ENCODE assay signal across 22 mouse cellular contexts in genomic region chr5:102494827-102495226, GRCm38 (mm10). TPM values are rescaled to one million over a fixed set of nuclear protein-coding genes. Genes with fewer than 3 reads are reported as not detected.
A peak's percentile ranks its signal among the peaks of the same experiment; 100 is the strongest.
DNase-seq lines count a peak whose midpoint lies in the region; ATAC-seq and TF ChIP-seq lines count a peak whose summit lies in the region.
"Had no signal": no experiment of that assay in that cellular context is flagged by ENCODE, and none has a peak within 500 bp of the region (broad histone marks: within the 10 kb centered on the region; RNA-seq: fewer than 3 reads in every experiment).

No protein-coding gene starts in this region.

- peaks cover 4% of the 10 kb centered on the region; the same call in 1 of the 2 replicates for H3K4me1 ChIP-seq in hindbrain, embryonic 12.5 days
- no peaks in the 10 kb centered on the region for H3K4me1 ChIP-seq in hindbrain, postnatal 0 days (ENCODE audit: insufficient read depth, low read length)
- peaks cover 10% of the 10 kb centered on the region; the same call in 1 of the 2 replicates for H3K4me1 ChIP-seq in midbrain, embryonic 15.5 days
- H3K4me1 ChIP-seq in midbrain, embryonic 13.5 days (replicated peaks) = peaks cover 9% of the 10 kb centered on the region
- H3K4me1 ChIP-seq: heart, embryonic 15.5 days had no signal

- H3K27me3 ChIP-seq in hindbrain, embryonic 12.5 days = no peaks in the 10 kb centered on the region
- no peaks in the 10 kb centered on the region for H3K27me3 ChIP-seq in hindbrain, postnatal 0 days (ENCODE audit: insufficient read depth, low read length)
- H3K27me3 ChIP-seq in midbrain, embryonic 15.5 days (replicated peaks) = no peaks in the 10 kb centered on the region
- no peaks in the 10 kb centered on the region for H3K27me3 ChIP-seq in midbrain, embryonic 13.5 days
- H3K27me3 ChIP-seq: embryonic facial prominence, embryonic 15.5 days; heart, embryonic 15.5 days had no signal

- H3K27ac ChIP-seq in hindbrain, embryonic 12.5 days = no peak overlapping the region
- no peak overlapping the region for H3K27ac ChIP-seq in hindbrain, postnatal 0 days
- 0 out of 2 replicates have a peak overlapping the region, but pooled peaks have one; percentile 34 for H3K27ac ChIP-seq in midbrain, embryonic 15.5 days
- no peak overlapping the region for H3K27ac ChIP-seq in midbrain, embryonic 13.5 days
- H3K27ac ChIP-seq: embryonic facial prominence, embryonic 15.5 days; forebrain, embryonic 10.5 days; heart, embryonic 15.5 days had no signal

- no peak for TF ChIP-seq CTCF in hindbrain, postnatal 0 days (IDR thresholded peaks at IDR 0.05; ENCODE audit: low read depth)

- 56% methylated on average over 6 of the region's 6 CpGs for WGBS in hindbrain, embryonic 12.5 days
- 43% methylated on average over 6 of the region's 6 CpGs for WGBS in hindbrain, postnatal 0 days
- 33% methylated on average over 6 of the region's 6 CpGs for WGBS in midbrain, embryonic 15.5 days
- 45% methylated on average over 6 of the region's 6 CpGs for WGBS in midbrain, embryonic 13.5 days

- DNase-seq in hindbrain, postnatal 0 days (ENCODE audit: low spot score) = no peak
- no peak for DNase-seq in gastrocnemius, adult 18-20 months (ENCODE audit: low spot score)
- no peak for DNase-seq in layer of hippocampus, adult 9-11 months
- DNase-seq: adrenal gland, adult 8-10 months; adrenal gland, postnatal 36 days; cerebellum, adult 11 months; cerebellum, adult 8-10 months; cerebellum, postnatal 14 days; embryo, embryonic 11 days; gastrocnemius, postnatal 36 days; heart, adult 18-20 months; heart, postnatal 14 days had no signal

- H3K4me3 ChIP-seq in hindbrain, embryonic 12.5 days = no peak overlapping the region
- H3K4me3 ChIP-seq in hindbrain, postnatal 0 days (ENCODE audit: low read length) = no peak overlapping the region
- H3K4me3 ChIP-seq in midbrain, embryonic 15.5 days = no peak overlapping the region
- no peak overlapping the region for H3K4me3 ChIP-seq in midbrain, embryonic 13.5 days (replicated peaks)
- H3K4me3 ChIP-seq: embryonic facial prominence, embryonic 15.5 days; erythroblast, embryonic 14.5 days; forebrain, embryonic 10.5 days; heart, embryonic 15.5 days had no signal

- no peak for ATAC-seq in hindbrain, embryonic 12.5 days (ENCODE audit: low FRiP score)
- ATAC-seq in hindbrain, postnatal 0 days = no peak
- ATAC-seq in midbrain, embryonic 15.5 days (replicated peaks) = no peak
- ATAC-seq in midbrain, embryonic 13.5 days = no peak
- peak; percentile 30; the same call in 1 of the 2 replicates for ATAC-seq in megakaryocyte, adult 5-6 weeks (ENCODE audit: poor library complexity, severe bottlenecking)
- ATAC-seq: forebrain, embryonic 14.5 days had no signal

- H3K4me2 ChIP-seq in hindbrain, embryonic 12.5 days (replicated peaks) = no peak overlapping the region
- H3K4me2 ChIP-seq in hindbrain, postnatal 0 days (ENCODE audit: low read depth, low read length) = no peak overlapping the region
- no peak overlapping the region for H3K4me2 ChIP-seq in midbrain, embryonic 15.5 days
- no peak overlapping the region for H3K4me2 ChIP-seq in midbrain, embryonic 13.5 days (replicated peaks)
- H3K4me2 ChIP-seq: embryonic facial prominence, embryonic 15.5 days; heart, embryonic 11.5 days; heart, embryonic 15.5 days had no signal

- H3K9me3 ChIP-seq in hindbrain, embryonic 12.5 days (replicated peaks) = no peaks in the 10 kb centered on the region
- H3K9me3 ChIP-seq in hindbrain, postnatal 0 days (ENCODE audit: low read length) = no peaks in the 10 kb centered on the region
- no peaks in the 10 kb centered on the region for H3K9me3 ChIP-seq in midbrain, embryonic 15.5 days
- H3K9me3 ChIP-seq in midbrain, embryonic 13.5 days = no peaks in the 10 kb centered on the region
- H3K9me3 ChIP-seq: embryonic facial prominence, embryonic 15.5 days; forebrain, embryonic 10.5 days; heart, embryonic 15.5 days had no signal

- H3K9ac ChIP-seq in hindbrain, embryonic 12.5 days = peak overlapping the region; percentile 19; the same call in 1 of the 2 replicates
- no peak overlapping the region for H3K9ac ChIP-seq in hindbrain, postnatal 0 days (replicated peaks; ENCODE audit: low read length)
- H3K9ac ChIP-seq in midbrain, embryonic 15.5 days = no peak overlapping the region
- no peak overlapping the region for H3K9ac ChIP-seq in midbrain, embryonic 13.5 days (replicated peaks)
- H3K9ac ChIP-seq: embryonic facial prominence, embryonic 15.5 days; heart, embryonic 15.5 days had no signal

- no peaks in the 10 kb centered on the region for H3K36me3 ChIP-seq in hindbrain, embryonic 12.5 days
- no peaks in the 10 kb centered on the region for H3K36me3 ChIP-seq in hindbrain, postnatal 0 days (ENCODE audit: insufficient read depth, low read length)
- no peaks in the 10 kb centered on the region for H3K36me3 ChIP-seq in midbrain, embryonic 15.5 days (replicated peaks)
- H3K36me3 ChIP-seq in midbrain, embryonic 13.5 days = no peaks in the 10 kb centered on the region
- H3K36me3 ChIP-seq: embryonic facial prominence, embryonic 15.5 days; forebrain, embryonic 10.5 days; heart, embryonic 15.5 days had no signal

RNA-seq across cellular contexts. Expression of gene Arhgap24, which starts 13.6 kb away (rescaled TPM):
- 10.1 and 10.6 TPM in 2 replicates for polyA plus RNA-seq in hindbrain, embryonic 12.5 days (2016; fragmentation: Nextera tagmentation; extraction: Ambion mirVana)
- 11.4 and 15.1 TPM in 2 replicates for total RNA-seq in hindbrain, postnatal 0 days (2014; rRNA removed)
- 13.8 and 14.2 TPM in 2 replicates for polyA plus RNA-seq in hindbrain, postnatal 0 days (2015; fragmentation: Nextera tagmentation; extraction: Ambion mirVana)
- polyA plus RNA-seq in midbrain, embryonic 15.5 days (2015; fragmentation: Nextera tagmentation; extraction: Ambion mirVana) = 9.9 and 10.6 TPM in 2 replicates
- polyA plus RNA-seq in midbrain, embryonic 13.5 days (2015; fragmentation: Nextera tagmentation; extraction: Ambion mirVana) = 4.5 and 5.3 TPM in 2 replicates
- total RNA-seq in megakaryocyte, adult 5-6 weeks (2015) = 7.1 and 7.5 TPM in 2 replicates
- total RNA-seq in megakaryocyte, adult 5-6 weeks (2017) = 10.4 and 10.7 TPM in 2 replicates
- 10 to 100 TPM; 15.7 to 23.6 TPM for total RNA-seq in gastrocnemius, adult 18-20 months (2021)
- polyA plus RNA-seq: erythroblast, embryonic 14.5 days had no signal
